Mouse (Mus musculus): ENCODE measurements at regions not wholly inside any gene's neighbourhood (a gene's known extent, or its start where the extent isn't known, plus 50 kb on each side); places are given as distances from the start of the nearest gene placed in this dataset.

- ATAC-seq (replicated peaks; ENCODE audit: low FRiP score) (no peak), DNase-seq (ENCODE audit: low spot score) (no peak)
- no peak overlapping the region for H3K4me3 ChIP-seq (ENCODE audit: low read depth, low read length)
- H3K4me1 ChIP-seq (replicated peaks; ENCODE audit: control insufficient read depth, insufficient read depth, low read length), result no peaks in the 10 kb centered on the region
- no peaks in the 10 kb centered on the region for H3K36me3 ChIP-seq (ENCODE audit: control insufficient read depth, insufficient read depth, low read length)
- no peaks in the 10 kb centered on the region for H3K27me3 ChIP-seq (replicated peaks; ENCODE audit: control insufficient read depth, insufficient read depth, low read length)
- H3K9ac ChIP-seq (ENCODE audit: low read depth, low read length), result no peak overlapping the region
- no peaks in the 10 kb centered on the region for H3K9me3 ChIP-seq (ENCODE audit: control insufficient read depth, low read length)
- H3K4me2 ChIP-seq, result no peak overlapping the region
- H3K27ac ChIP-seq (ENCODE audit: low read depth, low read length), result no peak overlapping the region
- 51% methylated on average over 1 of the region's 1 CpGs for WGBS
Measured at GRCm38 (mm10) chr3:106960596-106960995, 75.4 kb upstream of the Kcna3 start.

GRCm38 (mm10) chr3:106962466-106962865 lies 73.5 kb upstream of the Kcna3 start:
- no peak overlapping the region for H3K4me2 ChIP-seq
- peak; percentile 38 for DNase-seq (ENCODE audit: low spot score)
- WGBS, result 30% methylated on average over 2 of the region's 2 CpGs

GRCm38 (mm10) chr3:106966198-106966597 lies 69.8 kb upstream of the Kcna3 start:
- ATAC-seq (replicated peaks; ENCODE audit: low FRiP score), result no peak
- no peaks in the 10 kb centered on the region for H3K36me3 ChIP-seq (ENCODE audit: control insufficient read depth, insufficient read depth, low read length)
- H3K9ac ChIP-seq (ENCODE audit: low read depth, low read length), result no peak overlapping the region
- no peak overlapping the region for H3K4me2 ChIP-seq
- DNase-seq (ENCODE audit: low spot score), result no peak
- no peaks in the 10 kb centered on the region for H3K9me3 ChIP-seq (ENCODE audit: control insufficient read depth, low read length)
- H3K4me3 ChIP-seq (ENCODE audit: low read depth, low read length), result no peak overlapping the region
- WGBS, result 56% methylated on average over 2 of the region's 2 CpGs
- H3K27ac ChIP-seq (ENCODE audit: low read depth, low read length), result no peak overlapping the region
- H3K27me3 ChIP-seq (replicated peaks; ENCODE audit: control insufficient read depth, insufficient read depth, low read length), result no peaks in the 10 kb centered on the region
- H3K4me1 ChIP-seq (replicated peaks; ENCODE audit: control insufficient read depth, insufficient read depth, low read length), result no peaks in the 10 kb centered on the region

More at GRCm38 (mm10) chr3:106962466-106962865, 73.5 kb upstream of the Kcna3 start:
- H3K9ac ChIP-seq (ENCODE audit: low read depth, low read length), result no peak overlapping the region
- H3K36me3 ChIP-seq (ENCODE audit: control insufficient read depth, insufficient read depth, low read length), result no peaks in the 10 kb centered on the region
- no peaks in the 10 kb centered on the region for H3K27me3 ChIP-seq (replicated peaks; ENCODE audit: control insufficient read depth, insufficient read depth, low read length)
- no peak for ATAC-seq (replicated peaks; ENCODE audit: low FRiP score)
- no peaks in the 10 kb centered on the region for H3K4me1 ChIP-seq (replicated peaks; ENCODE audit: control insufficient read depth, insufficient read depth, low read length)
- H3K27ac ChIP-seq (ENCODE audit: low read depth, low read length), result no peak overlapping the region
- H3K9me3 ChIP-seq (ENCODE audit: control insufficient read depth, low read length), result no peaks in the 10 kb centered on the region
- no peak overlapping the region for H3K4me3 ChIP-seq (ENCODE audit: low read depth, low read length)

GRCm38 (mm10) chr3:106967479-106967878 lies 68.5 kb upstream of the Kcna3 start:
- H3K9ac ChIP-seq (ENCODE audit: low read depth, low read length), result no peak overlapping the region
- H3K36me3 ChIP-seq (ENCODE audit: control insufficient read depth, insufficient read depth, low read length), result no peaks in the 10 kb centered on the region
- WGBS, result 74% methylated on average over 1 of the region's 1 CpGs
- no peaks in the 10 kb centered on the region for H3K4me1 ChIP-seq (replicated peaks; ENCODE audit: control insufficient read depth, insufficient read depth, low read length)
- H3K27me3 ChIP-seq (replicated peaks; ENCODE audit: control insufficient read depth, insufficient read depth, low read length), result no peaks in the 10 kb centered on the region
- ATAC-seq (replicated peaks; ENCODE audit: low FRiP score) (no peak), DNase-seq (ENCODE audit: low spot score) (no peak)
- H3K9me3 ChIP-seq (ENCODE audit: control insufficient read depth, low read length), result no peaks in the 10 kb centered on the region
- H3K4me3 ChIP-seq (ENCODE audit: low read depth, low read length), result no peak overlapping the region
- no peak overlapping the region for H3K4me2 ChIP-seq
- no peak overlapping the region for H3K27ac ChIP-seq (ENCODE audit: low read depth, low read length)

DNA sequence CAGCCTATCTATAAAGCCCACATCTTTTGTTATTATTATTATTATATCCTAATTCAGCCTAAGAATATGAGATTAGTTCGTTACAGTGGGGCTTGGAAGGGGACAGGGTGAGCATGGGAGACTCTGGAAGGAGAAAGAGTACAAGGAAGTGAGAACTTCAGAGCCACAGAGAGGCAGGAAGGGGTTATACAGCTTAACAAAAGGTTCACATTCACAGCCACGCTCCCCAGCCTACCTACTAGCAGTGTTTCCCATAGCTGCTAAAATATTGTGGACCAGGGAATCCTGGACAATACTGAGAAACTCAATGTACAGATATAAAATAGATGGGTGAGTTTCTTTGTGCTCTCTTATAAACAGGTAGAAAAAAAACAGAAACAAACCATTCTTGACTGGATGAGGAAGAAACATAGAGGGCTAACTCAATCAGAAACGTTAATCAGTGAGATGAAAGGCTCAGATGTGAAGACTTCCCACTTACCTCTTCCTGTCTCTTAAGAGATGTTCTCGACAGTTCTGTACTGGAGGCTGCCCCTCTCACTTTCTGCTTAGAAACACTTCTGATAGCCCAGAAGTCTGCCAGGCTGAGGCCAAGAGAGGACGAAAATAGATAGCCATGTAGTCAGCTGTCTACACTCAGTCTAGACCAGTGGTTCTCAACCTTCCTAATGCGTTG lies 61.7 kb upstream of the Kcna3 start:
- Histone ChIP-seq H3K27ac (ENCODE audit: low read depth, low read length) (no peak overlapping the region), H3K27me3 (replicated peaks; ENCODE audit: control insufficient read depth, insufficient read depth, low read length) (no peaks in the 10 kb centered on the region), H3K4me1 (replicated peaks; ENCODE audit: control insufficient read depth, insufficient read depth, low read length) (no peaks in the 10 kb centered on the region), H3K4me3 (ENCODE audit: low read depth, low read length) (no peak overlapping the region), H3K9ac (ENCODE audit: low read depth, low read length) (no peak overlapping the region), H3K4me2 (no peak overlapping the region), H3K9me3 (ENCODE audit: control insufficient read depth, low read length) (no peaks in the 10 kb centered on the region), H3K36me3 (ENCODE audit: control insufficient read depth, insufficient read depth, low read length) (no peaks in the 10 kb centered on the region)
- DNase-seq (ENCODE audit: low spot score) (no peak), ATAC-seq (replicated peaks; ENCODE audit: low FRiP score) (no peak)
- WGBS, result 63% methylated on average over 6 of the region's 6 CpGs

DNA sequence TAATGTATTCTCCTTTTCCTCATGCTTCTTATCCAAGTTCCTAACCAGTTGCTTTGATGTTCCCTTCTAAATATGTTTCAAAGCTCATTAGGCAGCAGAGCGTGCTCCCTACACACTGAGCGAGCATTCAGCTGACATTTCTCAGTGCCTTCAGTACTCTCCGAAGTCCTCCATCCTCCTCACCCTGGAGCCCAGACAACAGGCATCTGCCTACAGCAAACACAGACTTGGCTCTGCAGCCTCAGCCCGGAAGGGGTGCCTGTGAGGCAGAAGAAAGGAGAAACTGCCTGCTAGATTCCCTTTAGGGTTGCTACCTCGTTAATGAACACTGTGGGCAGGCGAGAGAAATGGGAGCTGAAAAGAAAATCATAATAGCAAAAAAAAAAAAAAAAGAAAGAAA lies 57.2 kb upstream of the Kcna3 start:
- no peak for ATAC-seq (replicated peaks; ENCODE audit: low FRiP score)
- DNase-seq (ENCODE audit: low spot score), result no peak
- 66% methylated on average over 6 of the region's 6 CpGs for WGBS
- H3K36me3 ChIP-seq (ENCODE audit: control insufficient read depth, insufficient read depth, low read length), result no peaks in the 10 kb centered on the region
- no peaks in the 10 kb centered on the region for H3K9me3 ChIP-seq (ENCODE audit: control insufficient read depth, low read length)
- no peaks in the 10 kb centered on the region for H3K4me1 ChIP-seq (replicated peaks; ENCODE audit: control insufficient read depth, insufficient read depth, low read length)
- no peak overlapping the region for H3K9ac ChIP-seq (ENCODE audit: low read depth, low read length)
- no peak overlapping the region for H3K27ac ChIP-seq (ENCODE audit: low read depth, low read length)
- H3K4me3 ChIP-seq (ENCODE audit: low read depth, low read length), result no peak overlapping the region
- no peaks in the 10 kb centered on the region for H3K27me3 ChIP-seq (replicated peaks; ENCODE audit: control insufficient read depth, insufficient read depth, low read length)
- no peak overlapping the region for H3K4me2 ChIP-seq

- Histone ChIP-seq H3K9me3 (ENCODE audit: control insufficient read depth, low read length) (no peaks in the 10 kb centered on the region), H3K27ac (ENCODE audit: low read depth, low read length) (no peak overlapping the region), H3K36me3 (ENCODE audit: control insufficient read depth, insufficient read depth, low read length) (no peaks in the 10 kb centered on the region), H3K27me3 (replicated peaks; ENCODE audit: control insufficient read depth, insufficient read depth, low read length) (no peaks in the 10 kb centered on the region), H3K4me3 (ENCODE audit: low read depth, low read length) (no peak overlapping the region), H3K4me2 (no peak overlapping the region), H3K9ac (ENCODE audit: low read depth, low read length) (no peak overlapping the region), H3K4me1 (replicated peaks; ENCODE audit: control insufficient read depth, insufficient read depth, low read length) (no peaks in the 10 kb centered on the region)
- 36% methylated on average over 3 of the region's 3 CpGs for WGBS
- DNase-seq (ENCODE audit: low spot score) (no peak), ATAC-seq (replicated peaks; ENCODE audit: low FRiP score) (no peak)
Measured at GRCm38 (mm10) chr3:106980914-106981313, 55.1 kb upstream of the Kcna3 start.

- no peak overlapping the region for H3K9ac ChIP-seq (ENCODE audit: low read depth, low read length)
- no peaks in the 10 kb centered on the region for H3K9me3 ChIP-seq (ENCODE audit: control insufficient read depth, low read length)
- no peak overlapping the region for H3K4me3 ChIP-seq (ENCODE audit: low read depth, low read length)
- 40% methylated on average over 3 of the region's 3 CpGs for WGBS
- ATAC-seq (replicated peaks; ENCODE audit: low FRiP score) (no peak), DNase-seq (ENCODE audit: low spot score) (no peak)
- no peaks in the 10 kb centered on the region for H3K36me3 ChIP-seq (ENCODE audit: control insufficient read depth, insufficient read depth, low read length)
- no peaks in the 10 kb centered on the region for H3K27me3 ChIP-seq (replicated peaks; ENCODE audit: control insufficient read depth, insufficient read depth, low read length)
- H3K4me1 ChIP-seq (replicated peaks; ENCODE audit: control insufficient read depth, insufficient read depth, low read length), result no peaks in the 10 kb centered on the region
- no peak overlapping the region for H3K4me2 ChIP-seq
- no peak overlapping the region for H3K27ac ChIP-seq (ENCODE audit: low read depth, low read length)
Measured at GRCm38 (mm10) chr3:106981323-106981722, 54.6 kb upstream of the Kcna3 start.

DNA sequence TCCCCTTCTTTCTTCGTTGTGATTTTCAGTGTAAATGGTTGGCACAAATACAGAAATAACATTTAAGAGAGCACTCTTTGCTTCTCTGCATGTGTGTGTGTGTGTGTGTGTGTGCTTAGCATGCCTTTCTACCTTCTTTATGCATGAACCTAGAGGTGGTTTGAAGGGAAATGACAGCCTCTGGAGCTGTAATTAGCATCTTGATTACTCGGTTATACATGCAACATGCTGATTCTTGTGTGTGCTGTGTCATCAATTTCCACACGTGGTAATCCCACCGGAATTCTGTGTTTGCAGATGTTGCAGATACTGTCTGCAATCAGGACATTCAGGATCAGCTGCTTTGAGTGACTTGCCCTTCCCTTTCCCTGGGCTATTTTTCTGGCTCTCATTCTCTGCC lies 51.7 kb upstream of the Kcna3 start:
- H3K4me2 ChIP-seq, result no peak overlapping the region
- H3K27ac ChIP-seq (ENCODE audit: low read depth, low read length), result no peak overlapping the region
- no peak overlapping the region for H3K4me3 ChIP-seq (ENCODE audit: low read depth, low read length)
- H3K4me1 ChIP-seq (replicated peaks; ENCODE audit: control insufficient read depth, insufficient read depth, low read length), result no peaks in the 10 kb centered on the region
- H3K36me3 ChIP-seq (ENCODE audit: control insufficient read depth, insufficient read depth, low read length), result no peaks in the 10 kb centered on the region
- 69% methylated on average over 4 of the region's 4 CpGs for WGBS
- DNase-seq (ENCODE audit: low spot score), result no peak
- H3K9ac ChIP-seq (ENCODE audit: low read depth, low read length), result no peak overlapping the region
- no peaks in the 10 kb centered on the region for H3K9me3 ChIP-seq (ENCODE audit: control insufficient read depth, low read length)
- no peak for ATAC-seq (replicated peaks; ENCODE audit: low FRiP score)
- H3K27me3 ChIP-seq (replicated peaks; ENCODE audit: control insufficient read depth, insufficient read depth, low read length), result no peaks in the 10 kb centered on the region
